Mouse (Mus musculus): ENCODE measurements around the gene Frmd8. TPM values are rescaled to one million over a fixed set of nuclear protein-coding genes. Genes with fewer than 3 reads are reported as not detected.

The Frmd8 gene
- polyA plus RNA-seq (2015; fragmentation: Illumina TruSeq; extraction: RNeasy Lipid Tissue Mini Kit (QIAGEN cat#74804); ENCODE audit: insufficient read depth, low replicate concordance) = 18.0 TPM

GRCm38 (mm10) chr19:5874969-5875480, at the start of gene Frmd8:
TSS of gene Frmd8 (minus strand) at chr19:5875274.

GRCm38 (mm10) chr19:5924713-5925093, 49.6 kb upstream of the Frmd8 start, which contains the start of gene Cdc42ep2:
TSS of gene Cdc42ep2 (minus strand) at chr19:5924816.

DNA sequence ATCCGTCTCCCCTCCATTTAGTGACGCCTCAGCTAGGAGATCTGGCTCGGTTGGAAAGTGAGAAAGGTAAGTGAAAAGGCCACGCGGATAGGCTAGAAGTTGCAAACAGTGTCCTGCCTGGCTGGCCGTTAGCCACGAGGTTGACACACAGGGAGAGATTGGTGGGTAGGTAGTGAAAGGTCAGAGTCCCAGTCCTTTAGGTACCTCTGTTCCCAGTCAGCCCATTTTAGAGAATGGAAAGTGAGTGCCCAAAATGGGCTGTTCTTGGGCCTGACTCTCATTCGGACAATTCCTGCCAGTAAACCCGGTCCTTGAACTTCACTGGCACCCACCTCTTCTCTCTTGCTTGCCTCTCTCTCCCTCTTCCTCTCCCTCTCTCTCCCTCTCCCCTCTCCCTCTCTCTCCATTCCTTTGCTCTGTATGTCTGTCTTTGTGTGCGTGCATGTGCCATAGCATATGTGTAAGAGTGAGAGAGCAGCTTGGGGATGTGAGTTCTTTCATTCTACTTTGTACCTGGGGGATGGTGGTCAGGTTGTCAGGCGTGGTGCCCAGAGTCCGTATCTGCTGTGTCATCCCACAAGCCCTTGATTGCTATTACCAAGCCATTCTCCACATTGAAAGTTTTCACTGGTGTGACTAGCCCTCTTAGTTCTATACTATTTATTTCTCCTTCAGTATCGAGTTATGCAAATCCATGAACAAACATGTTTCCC, 38.1 kb upstream of the Frmd8 start, which contains the start of gene Dpf2:
TSS of gene Dpf2 (minus strand) at position 4 of the 713 bp plus-strand sequence.

GRCm38 (mm10) chr19:5894002-5894678, 19.1 kb upstream of the Frmd8 start, which contains the start of gene Tigd3:
TSS of gene Tigd3 (minus strand) at chr19:5894149.

GRCm38 (mm10) chr19:5877618-5878361, 2.7 kb upstream of the Frmd8 start, which contains the start of gene Slc25a45:
TSS of gene Slc25a45 (plus strand) at chr19:5877808.

Other genes with a start within 250 kb of the Frmd8 start
- 29.6 TPM for gene Rela, start 237.8 kb downstream of the Frmd8 start, polyA plus RNA-seq (2015; fragmentation: Illumina TruSeq; extraction: RNeasy Lipid Tissue Mini Kit (QIAGEN cat#74804); ENCODE audit: insufficient read depth, low replicate concordance)
- gene Sipa1, start 211.6 kb downstream of the Frmd8 start, polyA plus RNA-seq (2015; fragmentation: Illumina TruSeq; extraction: RNeasy Lipid Tissue Mini Kit (QIAGEN cat#74804); ENCODE audit: insufficient read depth, low replicate concordance) = 103 TPM
- gene Map3k11, start 186.5 kb downstream of the Frmd8 start, polyA plus RNA-seq (2015; fragmentation: Illumina TruSeq; extraction: RNeasy Lipid Tissue Mini Kit (QIAGEN cat#74804); ENCODE audit: insufficient read depth, low replicate concordance) = 12.7 TPM
- 25.8 TPM for gene Pcnx3, start 186.4 kb downstream of the Frmd8 start, polyA plus RNA-seq (2015; fragmentation: Illumina TruSeq; extraction: RNeasy Lipid Tissue Mini Kit (QIAGEN cat#74804); ENCODE audit: insufficient read depth, low replicate concordance)
- gene Kcnk7, start 170.9 kb downstream of the Frmd8 start, polyA plus RNA-seq (2015; fragmentation: Illumina TruSeq; extraction: RNeasy Lipid Tissue Mini Kit (QIAGEN cat#74804); ENCODE audit: insufficient read depth, low replicate concordance) = not detected
- 29.0 TPM for gene Ehbp1l1, start 149.0 kb downstream of the Frmd8 start, polyA plus RNA-seq (2015; fragmentation: Illumina TruSeq; extraction: RNeasy Lipid Tissue Mini Kit (QIAGEN cat#74804); ENCODE audit: insufficient read depth, low replicate concordance)
- 8.4 TPM for gene Fam89b, start 145.6 kb downstream of the Frmd8 start, polyA plus RNA-seq (2015; fragmentation: Illumina TruSeq; extraction: RNeasy Lipid Tissue Mini Kit (QIAGEN cat#74804); ENCODE audit: insufficient read depth, low replicate concordance)
- 9.0 TPM for gene Ltbp3, start 134.4 kb downstream of the Frmd8 start, polyA plus RNA-seq (2015; fragmentation: Illumina TruSeq; extraction: RNeasy Lipid Tissue Mini Kit (QIAGEN cat#74804); ENCODE audit: insufficient read depth, low replicate concordance)
- gene Scyl1, start 103.9 kb downstream of the Frmd8 start, polyA plus RNA-seq (2015; fragmentation: Illumina TruSeq; extraction: RNeasy Lipid Tissue Mini Kit (QIAGEN cat#74804); ENCODE audit: insufficient read depth, low replicate concordance) = 17.1 TPM
- gene Slc25a45, start 2.5 kb upstream of the Frmd8 start, polyA plus RNA-seq (2015; fragmentation: Illumina TruSeq; extraction: RNeasy Lipid Tissue Mini Kit (QIAGEN cat#74804); ENCODE audit: insufficient read depth, low replicate concordance) = 35.5 TPM
- gene Tigd3, start 18.9 kb upstream of the Frmd8 start, polyA plus RNA-seq (2015; fragmentation: Illumina TruSeq; extraction: RNeasy Lipid Tissue Mini Kit (QIAGEN cat#74804); ENCODE audit: insufficient read depth, low replicate concordance) = 0.84 TPM
- 103 TPM for gene Dpf2, start 37.7 kb upstream of the Frmd8 start, polyA plus RNA-seq (2015; fragmentation: Illumina TruSeq; extraction: RNeasy Lipid Tissue Mini Kit (QIAGEN cat#74804); ENCODE audit: insufficient read depth, low replicate concordance)
- gene Cdc42ep2, start 49.5 kb upstream of the Frmd8 start, polyA plus RNA-seq (2015; fragmentation: Illumina TruSeq; extraction: RNeasy Lipid Tissue Mini Kit (QIAGEN cat#74804); ENCODE audit: insufficient read depth, low replicate concordance) = 6.4 TPM
- gene Pola2, start 88.9 kb upstream of the Frmd8 start, polyA plus RNA-seq (2015; fragmentation: Illumina TruSeq; extraction: RNeasy Lipid Tissue Mini Kit (QIAGEN cat#74804); ENCODE audit: insufficient read depth, low replicate concordance) = 30.6 TPM
- not detected for gene Slc22a20, start 110.9 kb upstream of the Frmd8 start, polyA plus RNA-seq (2015; fragmentation: Illumina TruSeq; extraction: RNeasy Lipid Tissue Mini Kit (QIAGEN cat#74804); ENCODE audit: insufficient read depth, low replicate concordance)
- 28.9 TPM for gene Capn1, start 140.6 kb upstream of the Frmd8 start, polyA plus RNA-seq (2015; fragmentation: Illumina TruSeq; extraction: RNeasy Lipid Tissue Mini Kit (QIAGEN cat#74804); ENCODE audit: insufficient read depth, low replicate concordance)
- gene Syvn1, start 171.3 kb upstream of the Frmd8 start, polyA plus RNA-seq (2015; fragmentation: Illumina TruSeq; extraction: RNeasy Lipid Tissue Mini Kit (QIAGEN cat#74804); ENCODE audit: insufficient read depth, low replicate concordance) = 42.1 TPM
- 48.0 TPM for gene Mrpl49, start 182.5 kb upstream of the Frmd8 start, polyA plus RNA-seq (2015; fragmentation: Illumina TruSeq; extraction: RNeasy Lipid Tissue Mini Kit (QIAGEN cat#74804); ENCODE audit: insufficient read depth, low replicate concordance)
- 1,233 TPM for gene Fau, start 182.6 kb upstream of the Frmd8 start, polyA plus RNA-seq (2015; fragmentation: Illumina TruSeq; extraction: RNeasy Lipid Tissue Mini Kit (QIAGEN cat#74804); ENCODE audit: insufficient read depth, low replicate concordance)
- 0.99 TPM for gene Znhit2, start 185.9 kb upstream of the Frmd8 start, polyA plus RNA-seq (2015; fragmentation: Illumina TruSeq; extraction: RNeasy Lipid Tissue Mini Kit (QIAGEN cat#74804); ENCODE audit: insufficient read depth, low replicate concordance)
- gene Tm7sf2, start 193.1 kb upstream of the Frmd8 start, polyA plus RNA-seq (2015; fragmentation: Illumina TruSeq; extraction: RNeasy Lipid Tissue Mini Kit (QIAGEN cat#74804); ENCODE audit: insufficient read depth, low replicate concordance) = 8.7 TPM
- gene Vps51, start 202.0 kb upstream of the Frmd8 start, polyA plus RNA-seq (2015; fragmentation: Illumina TruSeq; extraction: RNeasy Lipid Tissue Mini Kit (QIAGEN cat#74804); ENCODE audit: insufficient read depth, low replicate concordance) = 47.4 TPM
- not detected for gene Tmem262, start 204.8 kb upstream of the Frmd8 start, polyA plus RNA-seq (2015; fragmentation: Illumina TruSeq; extraction: RNeasy Lipid Tissue Mini Kit (QIAGEN cat#74804); ENCODE audit: insufficient read depth, low replicate concordance)
- gene Gm28374, start 207.0 kb upstream of the Frmd8 start, polyA plus RNA-seq (2015; fragmentation: Illumina TruSeq; extraction: RNeasy Lipid Tissue Mini Kit (QIAGEN cat#74804); ENCODE audit: insufficient read depth, low replicate concordance) = not detected
- 12.9 TPM for gene Zfpl1, start 209.7 kb upstream of the Frmd8 start, polyA plus RNA-seq (2015; fragmentation: Illumina TruSeq; extraction: RNeasy Lipid Tissue Mini Kit (QIAGEN cat#74804); ENCODE audit: insufficient read depth, low replicate concordance)
- gene Cdca5, start 209.7 kb upstream of the Frmd8 start, polyA plus RNA-seq (2015; fragmentation: Illumina TruSeq; extraction: RNeasy Lipid Tissue Mini Kit (QIAGEN cat#74804); ENCODE audit: insufficient read depth, low replicate concordance) = 8.2 TPM
- 0.47 TPM for gene AC131692.1, start 219.1 kb upstream of the Frmd8 start, polyA plus RNA-seq (2015; fragmentation: Illumina TruSeq; extraction: RNeasy Lipid Tissue Mini Kit (QIAGEN cat#74804); ENCODE audit: insufficient read depth, low replicate concordance)
- not detected for gene Naaladl1, start 230.5 kb upstream of the Frmd8 start, polyA plus RNA-seq (2015; fragmentation: Illumina TruSeq; extraction: RNeasy Lipid Tissue Mini Kit (QIAGEN cat#74804); ENCODE audit: insufficient read depth, low replicate concordance)
- 4.3 TPM for gene Sac3d1, start 243.4 kb upstream of the Frmd8 start, polyA plus RNA-seq (2015; fragmentation: Illumina TruSeq; extraction: RNeasy Lipid Tissue Mini Kit (QIAGEN cat#74804); ENCODE audit: insufficient read depth, low replicate concordance)

Measured in spleen, adult 10 weeks (tissue).